Mouse (Mus musculus) E14TG2a.4 (cell line): ENCODE results near the gene Cstad.

ENCODE experiments used
- CTCF ChIP-seq: conservative IDR thresholded peaks from 2 replicates; pipeline ENCODE4 v1.5.1; 2014; ENCODE audit warnings: low read length
- NANOG ChIP-seq: IDR thresholded peaks from 2 replicates; pipeline ENCODE4 v1.6.1; 2014; ENCODE audit warnings: borderline replicate concordance, low read length, mixed read lengths

GRCm38 (mm10) chr2:30613574-30613973, 18.7 kb downstream of the Cstad start:
- no peak for TF ChIP-seq CTCF
- no peak for TF ChIP-seq NANOG
